ENCODE assay signal across 7 mouse cellular contexts in the genomic region with DNA sequence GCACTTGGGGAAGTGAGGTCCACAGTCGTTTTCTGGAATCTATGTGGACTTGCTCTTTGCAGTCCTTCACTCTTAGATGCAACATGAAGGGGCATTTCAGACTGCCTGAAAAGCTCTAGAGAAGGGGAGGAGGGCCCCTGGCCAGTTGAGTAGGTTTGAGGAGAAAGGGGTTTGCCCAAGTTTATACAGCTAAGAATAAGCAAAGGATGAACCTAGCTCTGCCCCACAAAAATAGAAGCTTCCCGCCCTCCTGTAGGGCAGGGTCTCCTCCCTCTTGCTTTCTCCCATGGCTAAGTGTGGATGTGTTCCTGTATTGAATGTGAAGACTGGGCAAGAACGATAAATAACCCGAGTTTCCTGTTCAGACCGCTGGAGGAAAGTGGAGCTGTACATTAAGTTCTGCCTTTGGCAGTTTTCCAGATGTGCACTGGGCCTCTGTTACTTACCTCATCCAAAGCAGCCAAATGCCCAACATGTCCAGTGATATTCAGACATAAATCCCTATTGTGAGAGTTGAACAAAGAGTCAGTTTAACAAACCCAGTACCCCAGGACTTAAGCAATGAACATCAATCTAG. TPM values are rescaled to one million over a fixed set of nuclear protein-coding genes. Genes with fewer than 3 reads are reported as not detected.
A peak's percentile ranks its signal among the peaks of the same experiment; 100 is the strongest.
DNase-seq lines count a peak whose midpoint lies in the region; ATAC-seq and TF ChIP-seq lines count a peak whose summit lies in the region.

No protein-coding gene starts in this region.

- no peak overlapping the region for H3K27ac ChIP-seq in ES-E14 (ENCODE audit: insufficient read depth, low read depth, low read length, poor library complexity, severe bottlenecking)
- peak overlapping the region; percentile 92 for H3K27ac ChIP-seq in heart, embryonic 13.5 days (replicated peaks)
- H3K27ac ChIP-seq in neural tube, embryonic 12.5 days, result no peak overlapping the region

- no peak for TF ChIP-seq CTCF in brain, embryonic 14.5 days (IDR thresholded peaks at IDR 0.05; ENCODE audit: borderline replicate concordance, extremely low read depth, insufficient read depth, insufficient read length)

- in situ Hi-C loops in ES-E14 (cut with MboI; ENCODE audit: low sequenced_read_pairs in 2 of 2, unreplicated experiment in 2 of 2), result no loop called here

- no peak for TF ChIP-seq POLR2A in brain, embryonic 14.5 days (IDR thresholded peaks at IDR 0.05; ENCODE audit: borderline replicate concordance, extremely low read depth, insufficient read depth, insufficient read length, poor library complexity, severe bottlenecking)

- 0 out of 4 replicates have a peak, but pooled peaks cover 0 to 2% of the 10 kb centered on the region in 2 experiments for H3K4me1 ChIP-seq in ES-E14 (ENCODE audit: control insufficient read depth in 2 of 2, insufficient read depth in 2 of 2, low read length in 2 of 2, poor library complexity in 1 of 2)
- peaks cover 46% of the 10 kb centered on the region for H3K4me1 ChIP-seq in heart, embryonic 13.5 days
- H3K4me1 ChIP-seq in neural tube, embryonic 12.5 days, result peaks cover 9% of the 10 kb centered on the region; the same call in 1 of the 2 replicates

- no peaks in the 10 kb centered on the region for H3K36me3 ChIP-seq in ES-E14 (ENCODE audit: control insufficient read depth, insufficient read depth, low read length, poor library complexity, severe bottlenecking)
- no peaks in the 10 kb centered on the region for H3K36me3 ChIP-seq in heart, embryonic 13.5 days
- no peaks in the 10 kb centered on the region for H3K36me3 ChIP-seq in neural tube, embryonic 12.5 days

- peak overlapping the region; percentile 78 for H3K4me2 ChIP-seq in heart, embryonic 13.5 days
- H3K4me2 ChIP-seq in neural tube, embryonic 12.5 days (replicated peaks), result peak overlapping the region; percentile 88

- no peaks in the 10 kb centered on the region for H3K27me3 ChIP-seq in heart, embryonic 13.5 days (replicated peaks)
- H3K27me3 ChIP-seq in neural tube, embryonic 12.5 days (replicated peaks), result no peaks in the 10 kb centered on the region

- H3K9me3 ChIP-seq in ES-E14 (ENCODE audit: control insufficient read depth, insufficient read depth, low read depth, low read length), result no peaks in the 10 kb centered on the region
- no peaks in the 10 kb centered on the region for H3K9me3 ChIP-seq in heart, embryonic 13.5 days
- no peaks in the 10 kb centered on the region for H3K9me3 ChIP-seq in neural tube, embryonic 12.5 days

- no peak for ATAC-seq in heart, embryonic 13.5 days (ENCODE audit: extremely low read depth, insufficient number of reproducible peaks, low FRiP score, low TSS enrichment)
- peak; percentile 27 for ATAC-seq in neural tube, embryonic 12.5 days (ENCODE audit: low FRiP score, low read depth)
- no peak for ATAC-seq in erythroid progenitor cell, adult 5-6 weeks (replicated peaks; ENCODE audit: low FRiP score, poor library complexity, severe bottlenecking)

- 1% methylated on average over 5 of the region's 5 CpGs for WGBS in heart, embryonic 13.5 days
- 7% methylated on average over 5 of the region's 5 CpGs for WGBS in neural tube, embryonic 12.5 days

- DNase-seq in ES-E14 (ENCODE audit: low read depth, low spot score), result no peak
- DNase-seq in brain, embryonic 14.5 days (ENCODE audit: low read depth), result peak; percentile 71
- peak; percentile 33 to 55 for DNase-seq in kidney, postnatal 4 days
- DNase-seq in spleen, adult 18-20 months, result no peak

- H3K4me3 ChIP-seq in ES-E14 (ENCODE audit: insufficient read depth in 1 of 2, low read depth in 1 of 2, low read length in 2 of 2, poor library complexity in 1 of 2, severe bottlenecking in 1 of 2), result peak overlapping the region; percentile 66 to 81; a peak in 3 of 4 replicates
- peak overlapping the region; percentile 80 for H3K4me3 ChIP-seq in heart, embryonic 13.5 days
- peak overlapping the region; percentile 61 for H3K4me3 ChIP-seq in neural tube, embryonic 12.5 days

- H3K9ac ChIP-seq in ES-E14 (ENCODE audit: insufficient read depth, low read depth, low read length, poor library complexity, severe bottlenecking), result no peak overlapping the region
- peak overlapping the region; percentile 93 for H3K9ac ChIP-seq in heart, embryonic 13.5 days
- peak overlapping the region; percentile 70; the same call in 1 of the 2 replicates for H3K9ac ChIP-seq in neural tube, embryonic 12.5 days

TF ChIP-seq in ES-E14, 5 proteins besides CTCF, POLR2A, EP300 and RAD21:
- TF ChIP-seq ZNF384 (IDR thresholded peaks at IDR 0.05; ENCODE audit: low read depth, low read length), result no peak
- no peak for TF ChIP-seq MAFK (IDR thresholded peaks at IDR 0.05; ENCODE audit: insufficient read depth, low read depth, low read length)
- TF ChIP-seq HCFC1 (IDR thresholded peaks at IDR 0.05; ENCODE audit: borderline replicate concordance, insufficient read depth, low read length), result no peak
- TF ChIP-seq CHD2 (IDR thresholded peaks at IDR 0.05; ENCODE audit: low read depth, low read length), result no peak
- no peak for TF ChIP-seq ZC3H11A (IDR thresholded peaks at IDR 0.05; ENCODE audit: borderline replicate concordance, low read depth, low read length)

RNA-seq across cellular contexts. Expression of gene P3h2, which starts 0.5 kb away (rescaled TPM):
- 0.85 and 2.4 TPM in 2 replicates for total RNA-seq in ES-E14 (2012; rRNA removed)
- polyA plus RNA-seq in brain, embryonic 14.5 days (2012; rRNA removed), result 0.87 and 1.5 TPM in 2 replicates
- polyA plus RNA-seq in heart, embryonic 13.5 days (2015; fragmentation: Nextera tagmentation; extraction: Ambion mirVana), result 6.0 and 7.0 TPM in 2 replicates
- polyA plus RNA-seq in neural tube, embryonic 12.5 days (2016; fragmentation: Nextera tagmentation; extraction: Ambion mirVana), result 2.1 and 2.9 TPM in 2 replicates
- 6.8 TPM in 1 of 2 replicates, not detected in the other for total RNA-seq in erythroid progenitor cell, adult 5-6 weeks (2015; ENCODE audit: low replicate concordance)
- total RNA-seq in erythroid progenitor cell, adult 5-6 weeks (2017; ENCODE audit: low replicate concordance), result not detected in 2 replicates

Comparison
In these comparisons a context has a peak if more than half of its experiments do, and no peak if none do; other contexts are left out.
1. DNase-seq: peak in brain, embryonic 14.5 days (single experiment) and kidney, postnatal 4 days (2 of 2); none in ES-E14 (single experiment) and spleen, adult 18-20 months (0 of 2).
2. Peak in every context shown above with its lines, with median percentiles within 50 percentile points of each other: H3K4me3 ChIP-seq.